Mouse (Mus musculus) CD4-positive helper T cell, adult 2 months (primary cell): ENCODE results near the gene Urm1.
"Not testable (repeated sequence)": the region's sequence is repeated elsewhere in the genome, so short reads cannot be mapped to it uniquely, and the experiment has no call there.

ENCODE experiments used
- DNase-seq: peaks from one replicate; pipeline ENCODE4 v3.0.0-alpha.2; 2012; ENCODE audit warnings: low read depth, missing footprints, low spot score

Gene Urm1

GRCm38 (mm10) chr2:29820025-29820817 is at the start of gene Urm1:
Urm1 (plus strand) TSS chr2:29820075.
- peak; percentile 39 for DNase-seq

GRCm38 (mm10) chr2:29770162-29770561 is 49.7 kb upstream of the Urm1 start:
- DNase-seq = no peak

- no peak for DNase-seq
These were observed 48.0 kb upstream of the Urm1 start for GRCm38 (mm10) chr2:29771611-29772461.

- DNase-seq = no peak
These were observed 46.6 kb upstream of the Urm1 start for GRCm38 (mm10) chr2:29773323-29773722.

GRCm38 (mm10) chr2:29781256-29781655 is 38.6 kb upstream of the Urm1 start:
- DNase-seq = not testable (repeated sequence)

- no peak for DNase-seq
These were observed 35.6 kb upstream of the Urm1 start for GRCm38 (mm10) chr2:29784290-29784689.

- DNase-seq = peak; percentile 95
These were observed 32.6 kb upstream of the Urm1 start, which contains the start of gene Coq4 for GRCm38 (mm10) chr2:29787104-29787917. Coq4 (plus strand) TSS chr2:29787493.

GRCm38 (mm10) chr2:29787937-29788681 is 31.8 kb upstream of the Urm1 start, which contains the start of gene Trub2:
Trub2 (minus strand) TSS chr2:29788502.
- DNase-seq = peak; percentile 88

- no peak for DNase-seq
These were observed 26.9 kb upstream of the Urm1 start for GRCm38 (mm10) chr2:29792772-29793487.

- peak; percentile 91 for DNase-seq
These were observed 17.6 kb upstream of the Urm1 start, which contains the start of gene Slc27a4 for GRCm38 (mm10) chr2:29802075-29802826. Slc27a4 (plus strand) TSS chr2:29802634.

GRCm38 (mm10) chr2:29802827-29803201 is 17.1 kb upstream of the Urm1 start:
- DNase-seq = no peak

- DNase-seq = peak; percentile 28
These were observed 16.5 kb upstream of the Urm1 start for GRCm38 (mm10) chr2:29803400-29803831.

- no peak for DNase-seq
These were observed 4.0 kb upstream of the Urm1 start for GRCm38 (mm10) chr2:29815678-29816371.

- DNase-seq = peak; percentile 73
These were observed 2.2 kb upstream of the Urm1 start for GRCm38 (mm10) chr2:29817426-29818232.

GRCm38 (mm10) chr2:29819363-29819762 is 512 bp upstream of the Urm1 start:
- DNase-seq = no peak

GRCm38 (mm10) chr2:29826318-29826925 is 6.5 kb downstream of the Urm1 start:
- DNase-seq = peak; percentile 38

- DNase-seq = peak; percentile 97
These were observed 7.2 kb downstream of the Urm1 start for GRCm38 (mm10) chr2:29826926-29827708.
